Mouse (Mus musculus) liver, embryonic 14.5 days (tissue): ENCODE measurements at regions not wholly inside any gene's neighbourhood (a gene's known extent, or its start where the extent isn't known, plus 50 kb on each side); places are given as distances from the start of the nearest gene placed in this dataset.

Experiments used
- ATAC-seq: fragments of 200-750 bp; cut with Nextera tagmentation; 2 replicates; pipeline ENCODE4 v1.8.0; 2017; ENCODE audit warnings: moderate number of reproducible peaks, mild to moderate bottlenecking, moderate library complexity; ENCODE audit not compliant: insufficient read depth
- DNase-seq, 3 experiments: peaks; one replicate each; pipeline ENCODE4 v3.0.0-alpha.2; 2012 to 2013; ENCODE audit warnings: low read depth in 3 of 3, low spot score in 3 of 3
- H3K27ac ChIP-seq: fragments of 300-500 bp; sonication (generic); 2 replicates; pipeline ENCODE4 v1.5.1; 2014; ENCODE audit warnings: moderate library complexity, mild to moderate bottlenecking, control low read depth, inconsistent platforms
- H3K27me3 ChIP-seq: fragments of 300-500 bp; sonication (generic); 2 replicates; pipeline ENCODE4 v1.6.1; 2014; ENCODE audit warnings: mild to moderate bottlenecking, low read length, moderate library complexity; ENCODE audit not compliant: control insufficient read depth, insufficient read depth
- H3K36me3 ChIP-seq: fragments of 300-500 bp; sonication (generic); replicated peaks from 2 replicates; pipeline ENCODE4 v1.6.1; 2014; ENCODE audit warnings: low read depth; ENCODE audit not compliant: control insufficient read depth, insufficient read depth
- H3K4me1 ChIP-seq, 2 experiments: fragments of 200-500 bp in 1 of 2; fragments of 300-500 bp in 1 of 2; sonication (generic) in 1 of 2; replicated peaks; 2 replicates each; pipeline ENCODE4 v1.6.1; 2012 to 2014; ENCODE audit warnings: antibody characterized with exemption in 1 of 2, inconsistent platforms in 1 of 2, low read length in 1 of 2; ENCODE audit not compliant: control insufficient read depth in 2 of 2, insufficient read depth in 2 of 2
- H3K4me2 ChIP-seq: fragments of 300-500 bp; sonication (generic); 2 replicates; pipeline ENCODE4 v1.6.1; 2014; ENCODE audit warnings: low read depth, mild to moderate bottlenecking, control low read depth, moderate library complexity
- H3K4me3 ChIP-seq, 2 experiments: fragments of 200-500 bp in 1 of 2; fragments of 300-500 bp in 1 of 2; sonication (generic) in 1 of 2; 2 replicates each; pipeline ENCODE4 v1.5.1; 2012 to 2014; ENCODE audit warnings: low read depth in 2 of 2, low read length in 2 of 2, mild to moderate bottlenecking in 2 of 2, control low read depth in 1 of 2, inconsistent platforms in 1 of 2, moderate library complexity in 1 of 2; ENCODE audit not compliant: insufficient read depth in 1 of 2
- H3K9ac ChIP-seq: fragments of 300-500 bp; sonication (generic); replicated peaks from 2 replicates; pipeline ENCODE4 v1.6.1; 2014; ENCODE audit warnings: mild to moderate bottlenecking, control low read depth, moderate library complexity
- H3K9me3 ChIP-seq: fragments of 300-500 bp; sonication (generic); 2 replicates; pipeline ENCODE4 v1.6.1; 2016; ENCODE audit warnings: low read length, mixed read lengths; ENCODE audit not compliant: control insufficient read depth
- CTCF ChIP-seq: IDR thresholded peaks from 2 replicates; pipeline ENCODE4 v1.5.1; 2016; ENCODE audit warnings: antibody characterized with exemption, low read depth, control low read depth
- EP300 ChIP-seq: IDR thresholded peaks from 2 replicates; pipeline ENCODE4 v1.6.1; 2016; ENCODE audit warnings: antibody characterized with exemption, low read depth
- WGBS: fragments of 180-500 bp; shearing (Covaris S2); extraction: QIAGEN DNeasy Blood & Tissue Kit; methylation state at CpG from one replicate; pipeline ENCODE4 v1.1.7; 2014; ENCODE audit not compliant: insufficient replicate concordance; 5-methylcytosine and 5-hydroxymethylcytosine counted together

- Histone ChIP-seq H3K36me3 (no peaks in the 10 kb centered on the region), H3K27ac (no peak overlapping the region), H3K9ac (no peak overlapping the region), H3K4me2 (no peak overlapping the region), H3K27me3 (no peaks in the 10 kb centered on the region), H3K4me3 (no peak overlapping the region), H3K9me3 (no peaks in the 10 kb centered on the region), H3K4me1 (no peaks in the 10 kb centered on the region)
- no peak for TF ChIP-seq CTCF
- TF ChIP-seq EP300: no peak
- 45% methylated on average over 2 of the region's 2 CpGs for WGBS
- no peak for ATAC-seq
- no peak for DNase-seq
Observed at GRCm38 (mm10) chr2:101476862-101477261, 147.7 kb upstream of the Rag2 start.

- no peak for TF ChIP-seq EP300
- no peak for TF ChIP-seq CTCF
- no peaks in the 10 kb centered on the region for H3K36me3 ChIP-seq
- no peak overlapping the region for H3K9ac ChIP-seq
- H3K4me2 ChIP-seq: no peak overlapping the region
- no peaks in the 10 kb centered on the region for H3K4me1 ChIP-seq
- H3K27me3 ChIP-seq: no peaks in the 10 kb centered on the region
- H3K4me3 ChIP-seq: no peak overlapping the region
- no peaks in the 10 kb centered on the region for H3K9me3 ChIP-seq
- WGBS: 77% methylated on average over 2 of the region's 2 CpGs
- no peak overlapping the region for H3K27ac ChIP-seq
- ATAC-seq (no peak), DNase-seq (no peak)
Observed at GRCm38 (mm10) chr2:101490207-101490606, 134.3 kb upstream of the Rag2 start.

GRCm38 (mm10) chr2:101491762-101492161, 132.8 kb upstream of the Rag2 start:
- no peaks in the 10 kb centered on the region for H3K36me3 ChIP-seq
- no peaks in the 10 kb centered on the region for H3K4me1 ChIP-seq
- H3K9ac ChIP-seq: no peak overlapping the region
- H3K4me2 ChIP-seq: no peak overlapping the region
- no peak for TF ChIP-seq CTCF
- TF ChIP-seq EP300: no peak
- no peaks in the 10 kb centered on the region for H3K27me3 ChIP-seq
- no peak overlapping the region for H3K27ac ChIP-seq
- DNase-seq (no peak), ATAC-seq (no peak)
- WGBS: 46% methylated on average over 3 of the region's 3 CpGs
- no peak overlapping the region for H3K4me3 ChIP-seq
- no peaks in the 10 kb centered on the region for H3K9me3 ChIP-seq

- no peaks in the 10 kb centered on the region for H3K36me3 ChIP-seq
- no peak for DNase-seq
Observed at GRCm38 (mm10) chr2:101508116-101508515, 116.4 kb upstream of the Rag2 start.

More at GRCm38 (mm10) chr2:101508116-101508515, 116.4 kb upstream of the Rag2 start:
- Histone ChIP-seq H3K4me3 (no peak overlapping the region), H3K4me2 (no peak overlapping the region), H3K27ac (no peak overlapping the region), H3K4me1 (no peaks in the 10 kb centered on the region), H3K27me3 (no peaks in the 10 kb centered on the region), H3K9me3 (no peaks in the 10 kb centered on the region), H3K9ac (no peak overlapping the region)
- no peak for TF ChIP-seq CTCF
- no peak for TF ChIP-seq EP300
- ATAC-seq: no peak
